Mouse (Mus musculus): ENCODE results near the gene Cryba4. TPM values are rescaled to one million over a fixed set of nuclear protein-coding genes. Genes with fewer than 3 reads are reported as not detected.

Gene Cryba4
- polyA plus RNA-seq, 1 experiment = 2.8 TPM

DNA sequence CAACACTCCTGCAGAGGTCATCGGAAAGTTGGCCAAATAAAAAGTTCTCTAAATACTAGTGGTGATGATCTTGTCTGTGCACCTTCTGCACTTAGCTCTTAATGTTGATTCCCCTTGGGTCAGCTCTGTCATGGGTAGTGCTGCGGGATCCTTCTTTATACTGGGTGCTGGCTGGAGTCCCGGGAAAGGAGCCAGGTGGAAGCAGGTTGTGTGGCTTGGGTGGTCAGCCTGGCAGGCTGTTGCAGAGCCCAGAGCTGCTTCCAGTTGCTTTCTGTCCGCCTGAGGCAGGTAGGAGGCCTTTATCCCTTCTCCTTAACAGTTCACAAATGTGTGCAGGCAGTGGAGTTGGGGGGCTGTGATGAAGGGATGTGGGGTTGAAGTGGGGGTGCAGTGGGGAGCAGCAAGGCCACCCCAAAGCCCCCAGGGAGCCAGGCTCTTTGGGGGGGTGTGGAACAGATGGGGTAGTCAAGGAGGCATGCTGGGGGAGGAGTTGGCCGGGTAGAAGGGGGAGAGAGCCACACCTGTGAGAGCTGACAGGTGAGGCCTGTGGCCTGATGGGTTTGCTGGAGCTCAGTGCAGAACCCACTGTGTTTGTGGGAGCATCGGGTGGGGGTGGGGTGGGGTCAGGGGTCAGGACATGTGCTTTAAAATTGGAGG is 29.9 kb upstream of the Cryba4 start:
- no peak for TF ChIP-seq REST (IDR thresholded peaks at IDR 0.05; ENCODE audit: insufficient read depth, insufficient read length)
- peak in 1 of 3 experiments; percentile 48 for TF ChIP-seq MYOG (IDR thresholded peaks at IDR 0.05; ENCODE audit: control insufficient read depth in 1 of 3, insufficient read depth in 1 of 3, insufficient read length in 2 of 3, low read depth in 2 of 3)
- TF ChIP-seq MYOD1 (IDR thresholded peaks at IDR 0.05; ENCODE audit: control insufficient read depth in 1 of 3, insufficient read length in 2 of 3, low read depth in 2 of 3) = peak in 2 of 3 experiments; percentile 7 to 10

DNA sequence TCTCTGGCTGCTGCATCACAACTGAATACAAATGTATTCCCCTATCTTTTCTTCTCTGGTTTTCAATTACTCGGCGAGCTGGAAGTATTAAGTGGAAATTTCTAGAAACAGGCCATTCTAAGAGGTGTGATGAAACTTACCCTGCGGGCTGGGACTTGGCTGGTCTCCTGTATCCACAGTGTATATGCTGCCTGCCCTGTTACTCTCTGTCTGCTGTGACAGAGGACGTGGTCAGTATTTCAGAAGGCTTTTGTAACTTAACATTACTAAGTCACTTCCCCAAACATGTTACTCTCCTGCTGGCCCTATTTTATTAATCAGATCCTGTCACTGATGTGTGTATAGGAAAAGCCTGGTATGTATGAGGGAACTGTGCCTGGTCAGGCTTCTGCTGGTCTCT is 29.4 kb upstream of the Cryba4 start:
- Histone ChIP-seq H3K4me2 (ENCODE audit: low read depth) (peak overlapping the region; percentile 99), H3K4me3 (no peak overlapping the region), H3ac (ENCODE audit: control insufficient read depth, insufficient read length) (no peak overlapping the region), H3K27me3 (ENCODE audit: control insufficient read depth, insufficient read depth, insufficient read length) (no peaks in the 10 kb centered on the region), H3K79me2 (ENCODE audit: control insufficient read depth, insufficient read depth) (peaks cover 93% of the 10 kb centered on the region), H3K36me3 (ENCODE audit: control insufficient read depth, insufficient read depth) (peaks cover 4% of the 10 kb centered on the region)
- no peak for TF ChIP-seq MAX (IDR thresholded peaks at IDR 0.05; ENCODE audit: low read depth)
- no peak for TF ChIP-seq E2F4 (IDR thresholded peaks at IDR 0.05; ENCODE audit: insufficient read depth)
- no peak for TF ChIP-seq USF1 (IDR thresholded peaks at IDR 0.05; ENCODE audit: low read depth)
- TF ChIP-seq MYOG (IDR thresholded peaks at IDR 0.05; ENCODE audit: control insufficient read depth in 1 of 3, insufficient read depth in 1 of 3, insufficient read length in 2 of 3, low read depth in 2 of 3) = no peak
- no peak for TF ChIP-seq CEBPB (IDR thresholded peaks at IDR 0.05; ENCODE audit: insufficient read depth, poor library complexity, severe bottlenecking)
- TF ChIP-seq REST (IDR thresholded peaks at IDR 0.05; ENCODE audit: insufficient read depth, insufficient read length) = no peak

More for the DNA sequence above, 29.9 kb upstream of the Cryba4 start:
- peaks cover 89% of the 10 kb centered on the region for H3K79me2 ChIP-seq (ENCODE audit: control insufficient read depth, insufficient read depth)
- no peak overlapping the region for H3ac ChIP-seq (ENCODE audit: control insufficient read depth, insufficient read length)
- peak overlapping the region; percentile 99 for H3K4me2 ChIP-seq (ENCODE audit: low read depth)
- peaks cover 4% of the 10 kb centered on the region for H3K36me3 ChIP-seq (ENCODE audit: control insufficient read depth, insufficient read depth)
- no peaks in the 10 kb centered on the region for H3K27me3 ChIP-seq (ENCODE audit: control insufficient read depth, insufficient read depth, insufficient read length)
- no peak overlapping the region for H3K4me3 ChIP-seq

DNA sequence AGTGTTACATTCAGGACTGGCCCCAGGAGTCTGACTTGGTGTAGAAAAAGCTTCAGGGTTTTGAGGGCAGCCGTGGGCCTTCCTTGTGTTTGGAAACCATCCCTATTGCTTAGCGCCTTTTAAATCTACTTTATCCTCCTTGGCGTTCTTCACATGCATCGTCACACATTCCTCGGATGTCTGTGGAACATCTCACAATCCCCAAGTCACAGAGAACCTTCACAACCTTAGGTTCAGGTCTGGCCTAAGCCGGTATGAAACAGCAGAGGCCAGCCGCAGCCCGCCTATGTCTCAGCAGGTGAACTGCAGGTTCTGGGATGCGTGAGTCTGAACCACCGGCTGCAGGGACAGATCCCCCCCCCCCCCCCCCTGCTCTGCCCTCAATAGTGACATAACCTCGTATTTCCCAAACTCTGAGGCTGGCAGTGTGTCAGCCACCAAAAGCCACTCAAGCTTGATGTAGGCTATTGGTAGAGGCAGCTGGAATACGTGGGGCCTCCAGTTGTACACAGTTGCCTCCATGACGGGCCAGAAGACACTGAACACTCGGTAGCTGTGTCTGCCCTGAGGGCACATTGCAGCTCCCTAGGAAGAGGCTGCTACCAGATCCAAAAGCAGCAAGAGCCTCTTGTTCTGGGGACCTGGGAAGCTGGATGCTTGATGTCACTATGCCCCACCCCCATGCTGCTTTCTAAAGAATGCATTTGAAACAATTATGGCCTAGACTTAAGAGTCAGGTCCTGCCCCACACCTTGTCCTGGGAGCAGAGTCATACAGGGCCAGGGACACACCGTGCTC is 28.7 kb upstream of the Cryba4 start:
- no peak for TF ChIP-seq MAX (IDR thresholded peaks at IDR 0.05; ENCODE audit: low read depth)
- no peak for TF ChIP-seq MYOG (IDR thresholded peaks at IDR 0.05; ENCODE audit: control insufficient read depth in 1 of 3, insufficient read depth in 1 of 3, insufficient read length in 2 of 3, low read depth in 2 of 3)
- no peak for TF ChIP-seq E2F4 (IDR thresholded peaks at IDR 0.05; ENCODE audit: insufficient read depth)
- TF ChIP-seq CEBPB (IDR thresholded peaks at IDR 0.05; ENCODE audit: insufficient read depth, poor library complexity, severe bottlenecking) = no peak
- no peak for TF ChIP-seq USF1 (IDR thresholded peaks at IDR 0.05; ENCODE audit: low read depth)
- TF ChIP-seq TCF3 (IDR thresholded peaks at IDR 0.05; ENCODE audit: insufficient read length, low read depth) = no peak
- TF ChIP-seq POLR2A (IDR thresholded peaks at IDR 0.05; ENCODE audit: insufficient read length, low read depth) = no peak
- no peak for TF ChIP-seq POLR2AphosphoS2 (IDR thresholded peaks at IDR 0.05; ENCODE audit: insufficient read length, low read depth)
- no peak for TF ChIP-seq REST (IDR thresholded peaks at IDR 0.05; ENCODE audit: insufficient read depth, insufficient read length)
- no peak for TF ChIP-seq TCF12 (IDR thresholded peaks at IDR 0.05; ENCODE audit: insufficient read depth, poor library complexity, severe bottlenecking)
- no peak for TF ChIP-seq MYOD1 (IDR thresholded peaks at IDR 0.05; ENCODE audit: control insufficient read depth in 1 of 3, insufficient read length in 2 of 3, low read depth in 2 of 3)
- TF ChIP-seq SRF (IDR thresholded peaks at IDR 0.05; ENCODE audit: control insufficient read depth, insufficient read length, low read depth) = no peak
- no peak overlapping the region for H3ac ChIP-seq (ENCODE audit: control insufficient read depth, insufficient read length)
- H3K36me3 ChIP-seq (ENCODE audit: control insufficient read depth, insufficient read depth) = peaks cover under 1% of the 10 kb centered on the region
- peaks cover 87% of the 10 kb centered on the region for H3K79me2 ChIP-seq (ENCODE audit: control insufficient read depth, insufficient read depth)
- H3K4me2 ChIP-seq (ENCODE audit: low read depth) = peak overlapping the region; percentile 99
- H3K27me3 ChIP-seq (ENCODE audit: control insufficient read depth, insufficient read depth, insufficient read length) = no peaks in the 10 kb centered on the region
- peak overlapping the region; percentile 84 for H3K4me3 ChIP-seq

DNA sequence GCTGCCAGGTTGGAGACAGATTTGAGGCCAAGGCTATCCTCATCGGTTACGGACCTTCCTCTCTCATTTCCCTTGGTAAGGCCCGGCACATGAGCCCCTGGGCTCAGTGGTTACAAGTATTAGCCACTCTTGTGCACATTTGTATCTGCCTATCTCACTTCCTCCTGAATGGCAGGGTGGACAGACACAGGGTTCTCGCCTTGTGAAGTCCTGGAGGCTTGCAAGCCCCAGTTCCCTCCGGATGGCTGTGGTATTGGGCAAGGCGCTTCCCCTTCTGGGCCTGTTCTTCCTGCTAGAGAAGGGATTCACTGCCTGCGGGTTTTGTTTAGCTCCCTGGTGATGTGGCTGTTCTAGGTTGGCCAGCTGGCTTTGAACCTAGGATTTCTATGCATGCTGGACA is 27.8 kb upstream of the Cryba4 start:
- H3K79me2 ChIP-seq (ENCODE audit: control insufficient read depth, insufficient read depth) = peaks cover 77% of the 10 kb centered on the region
- peak overlapping the region; percentile 9 for H3ac ChIP-seq (ENCODE audit: control insufficient read depth, insufficient read length)
- H3K36me3 ChIP-seq (ENCODE audit: control insufficient read depth, insufficient read depth) = no peaks in the 10 kb centered on the region
- H3K4me3 ChIP-seq = peak overlapping the region; percentile 84
- peak overlapping the region; percentile 99 for H3K4me2 ChIP-seq (ENCODE audit: low read depth)
- no peak for TF ChIP-seq SRF (IDR thresholded peaks at IDR 0.05; ENCODE audit: control insufficient read depth, insufficient read length, low read depth)
- no peak for TF ChIP-seq MAX (IDR thresholded peaks at IDR 0.05; ENCODE audit: low read depth)
- no peak for TF ChIP-seq TCF3 (IDR thresholded peaks at IDR 0.05; ENCODE audit: insufficient read length, low read depth)
- H3K27me3 ChIP-seq (ENCODE audit: control insufficient read depth, insufficient read depth, insufficient read length) = no peaks in the 10 kb centered on the region

DNA sequence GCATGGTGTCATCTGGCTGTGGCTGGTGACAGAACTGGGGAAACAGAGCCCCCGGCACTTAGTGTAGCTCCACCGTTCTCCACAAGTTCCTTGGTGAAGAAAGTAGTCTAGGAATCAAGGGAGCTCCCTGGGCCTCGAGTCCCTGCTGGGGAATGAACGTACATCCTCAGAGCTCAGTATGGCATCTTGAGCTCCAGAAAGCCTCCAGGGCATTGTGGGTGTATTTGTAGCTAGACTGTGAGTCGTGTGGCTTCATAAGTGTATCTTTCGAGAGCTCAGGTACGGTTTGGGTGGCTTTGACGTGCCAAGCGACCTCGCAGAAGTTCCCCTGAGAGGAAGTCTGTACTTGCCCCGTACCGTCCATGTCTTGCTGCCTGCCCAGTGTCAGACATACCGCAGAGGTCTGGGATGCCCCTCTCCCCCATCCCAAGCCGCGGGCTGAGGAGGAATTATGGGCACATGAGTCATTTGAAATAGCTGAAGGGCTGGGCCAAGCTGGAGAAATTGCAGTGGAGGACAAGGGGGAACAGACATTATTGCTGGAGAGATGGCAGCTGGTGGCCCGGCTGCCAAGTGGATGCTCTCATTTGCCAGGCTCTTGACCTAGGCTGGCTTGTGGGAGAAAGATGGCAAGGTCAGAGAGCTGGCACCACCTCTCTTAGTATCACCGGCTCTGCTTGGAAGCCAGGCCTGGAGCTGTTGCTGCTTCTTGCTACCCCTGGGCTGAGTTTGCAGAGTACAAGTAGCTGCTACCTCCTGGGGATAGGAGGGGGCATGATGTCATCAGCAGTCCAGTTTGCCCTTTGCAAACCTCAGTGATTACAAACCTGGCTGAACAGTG is 27.1 kb upstream of the Cryba4 start:
- H3K36me3 ChIP-seq (ENCODE audit: control insufficient read depth, insufficient read depth) = no peaks in the 10 kb centered on the region
- TF ChIP-seq MYOG (IDR thresholded peaks at IDR 0.05; ENCODE audit: control insufficient read depth in 1 of 3, insufficient read depth in 1 of 3, insufficient read length in 2 of 3, low read depth in 2 of 3) (peak; percentile 38 to 83 (median 66)), USF1 (IDR thresholded peaks at IDR 0.05; ENCODE audit: low read depth) (no peak), TCF12 (IDR thresholded peaks at IDR 0.05; ENCODE audit: insufficient read depth, poor library complexity, severe bottlenecking) (peak; percentile 40), MYOD1 (IDR thresholded peaks at IDR 0.05; ENCODE audit: control insufficient read depth in 1 of 3, insufficient read length in 2 of 3, low read depth in 2 of 3) (peak; percentile 12 to 68 (median 64)), POLR2A (IDR thresholded peaks at IDR 0.05; ENCODE audit: insufficient read length, low read depth) (peak; percentile 42), REST (IDR thresholded peaks at IDR 0.05; ENCODE audit: insufficient read depth, insufficient read length) (no peak), MAX (IDR thresholded peaks at IDR 0.05; ENCODE audit: low read depth) (no peak), POLR2AphosphoS2 (IDR thresholded peaks at IDR 0.05; ENCODE audit: insufficient read length, low read depth) (no peak)
- peak overlapping the region; percentile 99 for H3K4me2 ChIP-seq (ENCODE audit: low read depth)
- H3K4me3 ChIP-seq = peak overlapping the region; percentile 84
- peaks cover 70% of the 10 kb centered on the region for H3K79me2 ChIP-seq (ENCODE audit: control insufficient read depth, insufficient read depth)
- no peaks in the 10 kb centered on the region for H3K27me3 ChIP-seq (ENCODE audit: control insufficient read depth, insufficient read depth, insufficient read length)
- H3ac ChIP-seq (ENCODE audit: control insufficient read depth, insufficient read length) = peak overlapping the region; percentile 9
